Mouse (Mus musculus) embryonic facial prominence, embryonic 11.5 days (tissue): Measurements from ENCODE around the gene Slc7a5. TPM values are rescaled to one million over a fixed set of nuclear protein-coding genes. Genes with fewer than 3 reads are reported as not detected.

Experiments used
- ATAC-seq: fragments of 200-750 bp; cut with Nextera tagmentation; replicated peaks from 2 replicates; pipeline ENCODE4 v1.8.0; 2017; ENCODE audit warnings: low read depth; ENCODE audit not compliant: insufficient number of reproducible peaks, low FRiP score, low TSS enrichment
- DNase-seq: peaks from one replicate; pipeline ENCODE4 v3.0.0-alpha.2; 2015; ENCODE audit warnings: low spot score
- H3K27ac ChIP-seq: fragments of 300-500 bp; sonication (generic); replicated peaks from 2 replicates; pipeline ENCODE4 v1.5.1; 2014; ENCODE audit warnings: mild to moderate bottlenecking, low read depth, low read length, control low read depth
- H3K27me3 ChIP-seq: fragments of 300-500 bp; sonication (generic); 2 replicates; pipeline ENCODE4 v1.6.1; 2014; ENCODE audit warnings: mild to moderate bottlenecking, low read length, moderate library complexity, mixed read lengths; ENCODE audit not compliant: control insufficient read depth, insufficient read depth
- H3K36me3 ChIP-seq: fragments of 300-500 bp; sonication (generic); replicated peaks from 2 replicates; pipeline ENCODE4 v1.6.1; 2014; ENCODE audit warnings: low read depth, mild to moderate bottlenecking, low read length, moderate library complexity, mixed read lengths; ENCODE audit not compliant: control insufficient read depth, insufficient read depth
- H3K4me1 ChIP-seq: fragments of 300-500 bp; sonication (generic); 2 replicates; pipeline ENCODE4 v1.6.1; 2014; ENCODE audit warnings: low read length, mixed read lengths; ENCODE audit not compliant: control insufficient read depth, insufficient read depth
- H3K4me2 ChIP-seq: fragments of 300-500 bp; sonication (generic); 2 replicates; pipeline ENCODE4 v1.6.1; 2014; ENCODE audit warnings: low read depth, mild to moderate bottlenecking, control low read depth, low read length, moderate library complexity
- H3K4me3 ChIP-seq: fragments of 300-500 bp; sonication (generic); 2 replicates; pipeline ENCODE4 v1.5.1; 2014; ENCODE audit warnings: low read depth, low read length, control low read depth
- H3K9ac ChIP-seq: fragments of 300-500 bp; sonication (generic); replicated peaks from 2 replicates; pipeline ENCODE4 v1.6.1; 2014; ENCODE audit warnings: mild to moderate bottlenecking, control low read depth, low read length
- H3K9me3 ChIP-seq: fragments of 300-500 bp; sonication (generic); replicated peaks from 2 replicates; pipeline ENCODE4 v1.6.1; 2016; ENCODE audit warnings: mild to moderate bottlenecking, low read length, inconsistent platforms, mixed read lengths; ENCODE audit not compliant: control insufficient read depth
- WGBS: fragments of 180-500 bp; shearing (Covaris S2); extraction: QIAGEN DNeasy Blood & Tissue Kit; methylation state at CpG from one replicate; pipeline ENCODE4 v1.1.7; 2014; 5-methylcytosine and 5-hydroxymethylcytosine counted together
- polyA plus RNA-seq: library from polyadenylated mRNA; unstranded; fragments of >200 nt; fragmentation: Nextera tagmentation; extraction: Ambion mirVana; gene quantifications from 2 replicates; pipeline ENCODE4 v1.2.1, GENCODE M21; 2014

The Slc7a5 gene
- polyA plus RNA-seq, 1 experiment from 2014 or later = 17.7 TPM

GRCm38 (mm10) chr8:121924681-121925080, 17.2 kb upstream of the Slc7a5 start:
- no peaks in the 10 kb centered on the region for H3K36me3 ChIP-seq
- H3K9me3 ChIP-seq = no peaks in the 10 kb centered on the region
- no peak overlapping the region for H3K9ac ChIP-seq
- no peak overlapping the region for H3K4me2 ChIP-seq
- WGBS = 85% methylated on average over 5 of the region's 5 CpGs
- no peaks in the 10 kb centered on the region for H3K27me3 ChIP-seq
- no peak overlapping the region for H3K4me3 ChIP-seq
- no peaks in the 10 kb centered on the region for H3K4me1 ChIP-seq
- no peak overlapping the region for H3K27ac ChIP-seq
- ATAC-seq (no peak), DNase-seq (no peak)

- no peak overlapping the region for H3K4me3 ChIP-seq
- no peaks in the 10 kb centered on the region for H3K36me3 ChIP-seq
- no peak overlapping the region for H3K4me2 ChIP-seq
- no peaks in the 10 kb centered on the region for H3K4me1 ChIP-seq
- DNase-seq = no peak
- 54% methylated on average over 8 of the region's 8 CpGs for WGBS
- ATAC-seq = no peak
- H3K27me3 ChIP-seq = no peaks in the 10 kb centered on the region
- no peak overlapping the region for H3K27ac ChIP-seq
- H3K9me3 ChIP-seq = no peaks in the 10 kb centered on the region
- H3K9ac ChIP-seq = no peak overlapping the region
Observed at GRCm38 (mm10) chr8:121922101-121922500, 14.6 kb upstream of the Slc7a5 start.

GRCm38 (mm10) chr8:121921582-121921981, 14.1 kb upstream of the Slc7a5 start:
- Histone ChIP-seq H3K9ac (no peak overlapping the region), H3K36me3 (no peaks in the 10 kb centered on the region), H3K4me2 (no peak overlapping the region), H3K27ac (no peak overlapping the region), H3K4me3 (no peak overlapping the region), H3K9me3 (no peaks in the 10 kb centered on the region), H3K27me3 (no peaks in the 10 kb centered on the region), H3K4me1 (no peaks in the 10 kb centered on the region)
- DNase-seq (no peak), ATAC-seq (no peak)
- 85% methylated on average over 8 of the region's 8 CpGs for WGBS

GRCm38 (mm10) chr8:121919731-121920130, 12.2 kb upstream of the Slc7a5 start:
- 46% methylated on average over 3 of the region's 3 CpGs for WGBS
- ATAC-seq = no peak
- H3K9me3 ChIP-seq = no peaks in the 10 kb centered on the region
- no peak overlapping the region for H3K4me2 ChIP-seq
- no peak overlapping the region for H3K27ac ChIP-seq
- no peak overlapping the region for H3K9ac ChIP-seq
- no peak for DNase-seq
- no peaks in the 10 kb centered on the region for H3K27me3 ChIP-seq
- no peak overlapping the region for H3K4me3 ChIP-seq
- no peaks in the 10 kb centered on the region for H3K36me3 ChIP-seq
- no peaks in the 10 kb centered on the region for H3K4me1 ChIP-seq

GRCm38 (mm10) chr8:121919158-121919557, 11.7 kb upstream of the Slc7a5 start:
- Histone ChIP-seq H3K4me1 (no peaks in the 10 kb centered on the region), H3K36me3 (no peaks in the 10 kb centered on the region), H3K4me3 (no peak overlapping the region), H3K9ac (no peak overlapping the region), H3K9me3 (no peaks in the 10 kb centered on the region), H3K27ac (no peak overlapping the region), H3K27me3 (no peaks in the 10 kb centered on the region), H3K4me2 (no peak overlapping the region)
- DNase-seq (no peak), ATAC-seq (no peak)
- 63% methylated on average over 4 of the region's 4 CpGs for WGBS

- H3K36me3 ChIP-seq = no peaks in the 10 kb centered on the region
- H3K4me2 ChIP-seq = no peak overlapping the region
- H3K27me3 ChIP-seq = no peaks in the 10 kb centered on the region; the same call in 1 of the 2 replicates
- 83% methylated on average over 8 of the region's 8 CpGs for WGBS
- H3K4me1 ChIP-seq = no peaks in the 10 kb centered on the region
- H3K27ac ChIP-seq = no peak overlapping the region
- H3K4me3 ChIP-seq = no peak overlapping the region
- H3K9me3 ChIP-seq = no peaks in the 10 kb centered on the region
- DNase-seq (no peak), ATAC-seq (no peak)
- no peak overlapping the region for H3K9ac ChIP-seq
Observed at GRCm38 (mm10) chr8:121913378-121913777, 5.9 kb upstream of the Slc7a5 start.

- DNase-seq (no peak), ATAC-seq (no peak)
- WGBS = 75% methylated on average over 3 of the region's 3 CpGs
- H3K4me3 ChIP-seq = no peak overlapping the region
- no peaks in the 10 kb centered on the region for H3K4me1 ChIP-seq
- H3K36me3 ChIP-seq = no peaks in the 10 kb centered on the region
- no peaks in the 10 kb centered on the region; the same call in 1 of the 2 replicates for H3K27me3 ChIP-seq
- no peak overlapping the region for H3K4me2 ChIP-seq
- H3K9ac ChIP-seq = no peak overlapping the region
- H3K9me3 ChIP-seq = no peaks in the 10 kb centered on the region
- no peak overlapping the region for H3K27ac ChIP-seq
Observed at GRCm38 (mm10) chr8:121912831-121913230, 5.3 kb upstream of the Slc7a5 start.

GRCm38 (mm10) chr8:121911987-121912386, 4.5 kb upstream of the Slc7a5 start:
- H3K4me3 ChIP-seq = no peak overlapping the region
- H3K27me3 ChIP-seq = no peaks in the 10 kb centered on the region; the same call in 1 of the 2 replicates
- no peak overlapping the region for H3K4me2 ChIP-seq
- 72% methylated on average over 7 of the region's 7 CpGs for WGBS
- no peak overlapping the region for H3K27ac ChIP-seq
- ATAC-seq = no peak
- DNase-seq = no peak
- H3K9me3 ChIP-seq = no peaks in the 10 kb centered on the region
- no peaks in the 10 kb centered on the region for H3K4me1 ChIP-seq
- H3K9ac ChIP-seq = no peak overlapping the region
- no peaks in the 10 kb centered on the region for H3K36me3 ChIP-seq
